Mouse (Mus musculus): ENCODE data around the gene Plin2.

DNA sequence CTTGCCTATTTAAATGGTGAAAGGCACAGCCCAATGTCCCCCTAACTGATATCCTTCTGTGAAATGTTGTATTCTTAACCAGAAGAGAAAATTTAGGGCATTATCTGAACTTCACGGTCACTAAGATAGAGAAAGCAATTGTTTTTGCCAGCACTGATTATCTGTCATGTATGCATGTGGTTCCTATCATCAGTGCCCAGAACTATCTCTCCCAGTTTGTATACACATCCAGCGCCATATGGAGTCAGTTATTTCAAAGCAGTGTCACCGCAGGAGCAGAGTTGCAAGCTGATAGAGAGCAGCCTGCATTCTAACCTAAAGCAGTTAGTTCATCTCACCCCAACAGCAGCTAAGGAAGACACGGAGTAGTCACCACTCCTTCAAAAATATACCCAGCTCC is 5.9 kb downstream of the Plin2 start:
- TF ChIP-seq CTCF (IDR thresholded peaks at IDR 0.05; ENCODE audit: control insufficient read depth, insufficient read depth, insufficient replicate concordance, low read depth, low read length), result no peak
- no peak for TF ChIP-seq POLR2A (IDR thresholded peaks at IDR 0.05; ENCODE audit: control insufficient read depth, low read depth, low read length)
